Mouse (Mus musculus) right cerebral cortex, postnatal 36 days (tissue): ENCODE measurements at regions not wholly inside any gene's neighbourhood (a gene's known extent, or its start where the extent isn't known, plus 50 kb on each side); places are given as distances from the start of the nearest gene placed in this dataset.

ENCODE experiments used
- DNase-seq, 2 experiments: peaks; one replicate each; pipeline ENCODE4 v3.0.0; 2022; ENCODE audit warnings: low spot score in 2 of 2, mixed read lengths in 1 of 2

- no peak for DNase-seq
Measured at GRCm38 (mm10) chr1:73227246-73227645, 211.5 kb upstream of the Tnp1 start.

- no peak for DNase-seq
Measured at GRCm38 (mm10) chr1:73221863-73222262, 206.2 kb upstream of the Tnp1 start.

DNA sequence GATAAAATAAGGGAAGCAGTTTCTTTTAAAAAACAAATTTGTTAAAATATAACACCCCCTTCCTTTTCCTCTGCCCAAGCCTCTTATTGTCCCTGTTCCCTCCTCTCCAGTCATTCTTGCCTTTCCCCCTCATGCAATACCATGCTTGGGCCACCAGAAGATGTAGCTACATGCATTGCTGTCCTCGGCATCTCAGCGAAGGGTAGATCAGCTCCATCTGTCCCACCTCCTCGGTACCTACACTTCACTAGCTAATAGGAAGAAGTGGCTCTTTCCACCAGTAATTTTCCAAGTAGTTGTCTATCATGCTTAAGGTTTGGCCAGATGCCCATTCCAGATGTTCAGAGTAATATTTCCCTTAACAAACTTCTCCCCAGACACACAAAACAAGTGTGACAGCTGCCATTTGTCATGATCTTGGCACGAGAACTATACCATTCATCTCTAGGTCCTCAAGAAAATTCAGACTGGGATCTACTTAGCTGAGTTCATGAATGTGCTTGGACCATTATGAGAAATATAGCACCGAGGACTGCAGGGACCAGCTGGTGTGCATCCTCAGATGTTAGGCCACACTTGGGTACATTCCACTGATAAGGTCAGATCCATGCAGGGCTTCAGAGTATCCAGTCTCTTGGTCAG is 198.7 kb upstream of the Tnp1 start:
- DNase-seq: no peak

DNA sequence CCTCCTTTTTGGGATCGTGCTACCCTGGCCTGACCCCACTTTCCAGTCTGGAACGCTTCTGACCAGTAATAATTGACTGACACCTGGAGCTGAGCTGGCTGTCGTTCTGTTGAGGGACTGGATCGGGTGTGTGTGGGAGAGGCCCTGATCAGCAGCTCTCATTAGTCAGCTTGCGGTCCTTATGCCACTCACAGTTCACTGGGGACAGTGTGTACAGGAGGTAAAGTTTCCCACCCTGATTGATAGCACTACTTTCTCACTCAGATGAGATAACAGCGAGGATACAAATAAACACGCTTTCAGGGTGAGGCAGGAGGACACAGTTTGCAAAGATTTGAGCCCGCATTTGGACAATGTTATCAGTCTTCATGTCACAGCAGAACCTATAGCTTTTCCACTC is 191.7 kb upstream of the Tnp1 start:
- no peak for DNase-seq

GRCm38 (mm10) chr1:73205788-73206187 is 190.1 kb upstream of the Tnp1 start:
- DNase-seq: no peak

DNA sequence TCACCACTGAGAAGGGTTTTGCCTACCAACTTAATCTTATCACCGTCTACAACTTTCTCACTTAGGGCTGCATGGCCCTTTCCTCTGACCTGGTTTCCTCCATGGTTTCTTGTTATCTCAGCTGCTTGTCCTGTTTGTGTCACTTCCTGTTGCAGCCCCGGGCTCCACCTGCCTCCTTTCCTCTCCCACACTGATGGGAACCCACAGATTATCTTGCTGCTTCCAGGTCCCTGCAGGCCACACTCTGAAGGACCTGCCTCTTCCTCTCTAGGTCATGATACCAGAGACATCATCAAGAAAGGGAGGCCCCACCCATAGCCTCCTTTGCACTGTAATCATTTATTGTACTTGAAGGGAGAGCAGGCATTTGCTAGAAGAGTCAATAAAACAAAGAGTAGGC is 184.4 kb upstream of the Tnp1 start:
- no peak for DNase-seq

- no peak for DNase-seq
Measured at GRCm38 (mm10) chr1:73190832-73191231, 175.1 kb upstream of the Tnp1 start.

DNA sequence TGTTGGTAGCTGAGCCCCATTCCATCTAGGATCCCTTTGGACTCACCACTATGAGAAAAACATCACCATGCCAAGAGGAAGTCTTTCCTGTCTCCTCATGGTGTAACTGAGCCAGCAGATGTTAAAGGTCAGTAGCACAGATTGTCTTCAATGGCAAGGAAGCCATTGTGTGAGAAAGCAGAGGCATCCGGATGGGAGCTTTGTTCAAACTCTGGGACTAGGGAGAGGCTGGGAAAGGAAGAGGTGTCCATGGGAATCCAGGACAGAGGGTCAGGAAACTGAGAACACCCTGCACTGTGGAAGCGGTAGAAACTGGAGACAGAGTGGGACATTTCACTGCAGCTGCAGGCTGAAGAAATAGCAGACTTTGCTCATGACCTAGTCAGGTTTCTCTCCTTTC is 173.1 kb upstream of the Tnp1 start:
- no peak for DNase-seq

DNA sequence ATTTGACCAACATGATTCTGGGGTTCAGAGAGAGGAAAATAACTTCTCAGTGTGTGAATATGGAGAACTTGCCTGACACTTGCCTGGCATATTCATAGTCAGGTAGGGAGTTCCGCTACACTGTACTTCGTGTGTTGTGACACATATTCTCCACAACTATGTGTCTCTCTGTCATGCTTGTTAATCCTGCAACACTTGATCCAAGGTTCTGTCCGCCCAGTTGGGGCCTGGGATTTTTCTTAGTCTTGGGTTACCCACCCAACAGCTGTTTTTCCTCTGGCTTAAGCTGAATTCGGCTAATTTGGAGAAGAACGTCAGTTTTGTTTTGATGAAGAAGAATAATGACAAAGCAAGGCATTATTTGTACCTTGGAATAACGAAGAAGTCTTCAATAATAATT is 168.8 kb upstream of the Tnp1 start:
- no peak for DNase-seq

- DNase-seq: no peak
Measured at GRCm38 (mm10) chr1:73178810-73179209, 163.1 kb upstream of the Tnp1 start.

- no peak for DNase-seq
Measured at GRCm38 (mm10) chr1:73177076-73177475, 161.4 kb upstream of the Tnp1 start.

- no peak for DNase-seq
Measured at GRCm38 (mm10) chr1:73170668-73171008, 154.9 kb upstream of the Tnp1 start.

GRCm38 (mm10) chr1:73169929-73170667 is 154.4 kb upstream of the Tnp1 start:
- DNase-seq: no peak

DNA sequence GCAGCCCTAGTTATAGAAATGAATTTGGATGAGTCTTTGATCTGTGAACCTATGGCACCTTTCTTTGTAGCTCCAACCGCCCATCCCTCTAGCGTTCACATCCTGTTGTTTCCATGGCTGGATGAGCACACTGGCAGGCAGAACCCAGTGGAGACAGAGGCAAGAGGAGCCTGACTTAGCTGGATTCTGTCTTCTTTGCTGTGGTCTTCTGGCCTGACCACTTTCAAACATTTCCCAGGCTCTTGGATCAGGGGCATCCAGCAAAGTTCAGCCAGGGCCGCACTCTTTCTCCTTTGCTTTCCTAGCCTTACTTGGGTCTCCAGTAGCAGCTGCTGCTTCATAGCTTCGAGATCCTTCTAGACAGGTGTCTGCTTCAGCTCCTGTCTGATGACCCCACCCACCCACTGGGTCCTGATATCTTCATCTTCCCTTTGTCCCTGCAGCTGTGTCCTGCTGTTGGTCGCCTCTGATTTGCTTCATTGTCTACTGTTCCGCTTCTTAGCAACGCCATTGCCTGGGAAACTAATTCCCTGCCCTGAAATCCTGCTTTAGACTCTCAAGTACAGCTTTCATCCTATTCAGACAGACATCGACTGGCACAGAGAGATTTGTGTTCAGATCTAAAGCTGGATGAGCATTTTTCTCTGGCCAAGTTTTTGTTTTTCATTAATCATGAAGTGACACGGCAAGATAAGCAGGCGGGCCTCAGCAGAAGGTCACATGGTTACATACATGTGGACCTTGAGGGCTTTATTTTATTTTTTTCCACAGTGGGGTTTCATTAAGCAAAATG is 153.6 kb upstream of the Tnp1 start:
- DNase-seq: no peak

GRCm38 (mm10) chr1:73160199-73160598 is 144.5 kb upstream of the Tnp1 start:
- DNase-seq: no peak

DNA sequence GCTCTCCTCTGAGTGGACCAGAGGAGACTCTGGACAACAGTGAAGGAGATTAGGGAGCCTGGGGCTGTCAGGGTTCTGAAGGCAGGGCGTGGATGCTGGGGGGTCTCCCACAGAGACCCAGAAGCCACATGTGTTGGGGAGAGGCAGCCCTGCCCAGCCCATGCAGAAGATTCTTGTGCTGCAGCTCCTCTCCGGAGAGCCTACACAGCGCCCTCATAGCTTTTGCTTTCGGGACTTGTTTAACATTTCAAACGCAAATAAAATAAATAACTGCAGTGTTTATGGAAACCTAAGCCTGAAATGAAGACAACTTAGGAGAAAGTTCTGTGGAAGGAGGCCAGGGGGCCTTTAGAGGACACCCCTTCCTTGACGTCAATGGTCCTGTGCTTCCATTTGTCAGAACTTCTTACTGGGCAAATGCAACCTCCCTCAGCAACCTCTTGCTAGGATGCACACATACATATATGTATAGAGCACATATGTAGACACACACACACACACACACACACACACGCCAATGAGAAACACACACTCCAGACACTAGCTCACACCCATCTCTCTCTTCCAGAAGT is 143.8 kb upstream of the Tnp1 start:
- DNase-seq: no peak

GRCm38 (mm10) chr1:73153438-73154097 is 137.9 kb upstream of the Tnp1 start:
- no peak for DNase-seq

DNA sequence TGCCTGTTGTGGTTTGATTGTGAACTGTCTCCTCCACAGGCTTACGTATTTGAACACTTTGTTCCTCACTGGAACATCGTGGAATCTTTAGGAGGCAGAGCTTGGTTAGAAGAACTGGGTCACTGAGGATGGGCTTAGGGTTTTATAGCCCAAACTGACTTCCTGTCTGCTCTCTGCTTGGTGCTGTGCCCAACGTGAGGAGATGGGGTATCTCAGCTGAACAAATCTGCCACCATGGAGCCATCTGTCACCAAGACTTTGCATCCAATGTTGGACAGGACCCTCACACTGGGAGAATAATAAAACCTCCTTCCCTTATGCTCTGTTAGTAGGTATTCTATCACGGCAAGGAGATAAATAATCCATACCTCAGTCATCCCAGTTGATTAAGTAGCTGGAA is 134.2 kb upstream of the Tnp1 start:
- no peak for DNase-seq

- no peak for DNase-seq
Measured at GRCm38 (mm10) chr1:73142845-73143244, 127.1 kb upstream of the Tnp1 start.

- DNase-seq: no peak
Measured at GRCm38 (mm10) chr1:73140557-73141345, 125.0 kb upstream of the Tnp1 start.

DNA sequence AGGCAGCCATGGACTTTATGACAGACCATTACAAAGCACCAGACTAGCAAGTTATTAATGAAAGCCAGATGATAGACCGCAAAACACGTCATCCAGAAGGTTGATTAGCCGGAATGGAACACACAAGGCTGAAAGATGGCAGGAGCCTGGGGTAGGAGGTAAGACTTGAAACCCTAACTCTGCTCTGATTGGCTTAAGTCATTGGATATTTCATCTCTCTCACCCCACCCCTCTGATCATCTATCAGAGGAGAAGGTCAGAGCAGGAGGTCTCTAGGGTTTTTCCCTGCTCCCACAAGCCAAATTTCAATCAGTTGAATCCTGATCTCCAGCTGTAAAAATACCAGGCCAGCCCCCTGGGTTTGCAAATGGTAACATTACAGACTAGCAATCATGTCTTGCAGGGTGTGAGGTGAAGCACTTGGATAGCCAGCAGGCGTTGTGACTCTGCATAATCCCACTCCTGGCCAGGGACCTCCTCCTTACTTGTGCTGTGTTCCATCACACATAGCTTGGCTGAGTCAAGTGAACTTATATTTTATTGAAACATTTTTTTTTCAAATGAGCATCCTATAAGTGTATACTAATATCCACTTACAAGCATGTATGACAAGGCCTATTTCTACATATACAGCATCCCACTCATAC is 114.6 kb upstream of the Tnp1 start:
- DNase-seq: no peak
